Mouse (Mus musculus): ENCODE data around the gene Card14. TPM values are rescaled to one million over a fixed set of nuclear protein-coding genes. Genes with fewer than 3 reads are reported as not detected.
"Not testable (repeated sequence)": the region's sequence is repeated elsewhere in the genome, so short reads cannot be mapped to it uniquely, and the experiment has no call there.

The Card14 gene
- total RNA-seq, 2 experiments from 2014 or later: 0.48 to 0.90 TPM

GRCm38 (mm10) chr11:119354798-119355442 lies 47.4 kb downstream of the Card14 start:
- DNase-seq (ENCODE audit: low spot score in 2 of 2): no peak

- DNase-seq (ENCODE audit: low spot score in 2 of 2): peak; percentile 68 to 77
Measured at GRCm38 (mm10) chr11:119355443-119356385, 48.1 kb downstream of the Card14 start, which contains the start of the genes Sgsh and Slc26a11. Gene Sgsh (minus strand): TSS chr11:119355536. Gene Slc26a11 (plus strand): TSS chr11:119355557.

GRCm38 (mm10) chr11:119359089-119359488 lies 51.5 kb downstream of the Card14 start:
- no peak for DNase-seq (ENCODE audit: low spot score in 2 of 2)

GRCm38 (mm10) chr11:119362769-119363533 lies 55.4 kb downstream of the Card14 start:
- no peak for DNase-seq (ENCODE audit: low spot score in 2 of 2)

GRCm38 (mm10) chr11:119363534-119364145 lies 56.1 kb downstream of the Card14 start:
- DNase-seq (ENCODE audit: low spot score in 2 of 2): peak in 1 of 2 experiments; percentile 44

- no peak for DNase-seq (ENCODE audit: low spot score in 2 of 2)
Measured at GRCm38 (mm10) chr11:119375425-119375824, 67.9 kb downstream of the Card14 start.

GRCm38 (mm10) chr11:119377326-119377725 lies 69.8 kb downstream of the Card14 start:
- DNase-seq (ENCODE audit: low spot score in 2 of 2): no peak

GRCm38 (mm10) chr11:119378551-119378950 lies 71.0 kb downstream of the Card14 start:
- no peak for DNase-seq (ENCODE audit: low spot score in 2 of 2)

GRCm38 (mm10) chr11:119381631-119382337 lies 74.2 kb downstream of the Card14 start:
- DNase-seq (ENCODE audit: low spot score in 2 of 2): no peak

- DNase-seq (ENCODE audit: low spot score in 2 of 2): no peak
Measured at GRCm38 (mm10) chr11:119382338-119382850, 74.8 kb downstream of the Card14 start.

- DNase-seq (ENCODE audit: low spot score in 2 of 2): no peak
Measured at GRCm38 (mm10) chr11:119384904-119385303, 77.3 kb downstream of the Card14 start.

- no peak for DNase-seq (ENCODE audit: low spot score in 2 of 2)
Measured at GRCm38 (mm10) chr11:119386306-119386705, 78.7 kb downstream of the Card14 start.

GRCm38 (mm10) chr11:119387273-119387672 lies 79.7 kb downstream of the Card14 start:
- not testable (repeated sequence) for DNase-seq (ENCODE audit: low spot score in 2 of 2)

GRCm38 (mm10) chr11:119389851-119390270 lies 82.3 kb downstream of the Card14 start:
- peak; percentile 73 to 76 for DNase-seq (ENCODE audit: low spot score in 2 of 2)

GRCm38 (mm10) chr11:119390271-119391231 lies 83.0 kb downstream of the Card14 start:
- DNase-seq (ENCODE audit: low spot score in 2 of 2): peak; percentile 46 to 55

GRCm38 (mm10) chr11:119391386-119392000 lies 83.9 kb downstream of the Card14 start:
- no peak for DNase-seq (ENCODE audit: low spot score in 2 of 2)

GRCm38 (mm10) chr11:119392001-119392614 lies 84.5 kb downstream of the Card14 start:
- DNase-seq (ENCODE audit: low spot score in 2 of 2): peak; percentile 40 to 46

All from adrenal gland, postnatal 4 days (tissue).